Mouse (Mus musculus): ENCODE results near the gene Kpna3. TPM values are rescaled to one million over a fixed set of nuclear protein-coding genes. Genes with fewer than 3 reads are reported as not detected.

Gene Kpna3
- 91.6 and 98.9 TPM in 2 replicates for polyA plus RNA-seq (2014; fragmentation: Nextera tagmentation; extraction: Ambion mirVana)

GRCm38 (mm10) chr14:61439661-61440559, at the start of gene Kpna3:
Gene Kpna3, minus strand, starts transcription at chr14:61439874.
- ATAC-seq (peak; percentile 96), DNase-seq (ENCODE audit: low spot score) (peak; percentile 99)
- H3K9ac ChIP-seq (ENCODE audit: low read length), result peak within 1 kb of the TSS; percentile 91
- H3K27ac ChIP-seq (ENCODE audit: low read depth, low read length), result peak within 1 kb of the TSS; percentile 98
- peak within 1 kb of the TSS; percentile 92 for H3K4me3 ChIP-seq (ENCODE audit: low read depth, low read length)
- 1% methylated on average over 63 of the region's 85 CpGs for WGBS
- peak within 1 kb of the TSS; percentile 75 for H3K4me2 ChIP-seq (ENCODE audit: low read length)
- peaks cover 16% of the 10 kb centered on the region for H3K4me1 ChIP-seq (ENCODE audit: control insufficient read depth, insufficient read depth, low read length)
- no peaks in the 10 kb centered on the region for H3K9me3 ChIP-seq (replicated peaks; ENCODE audit: control insufficient read depth, low read length)
- H3K27me3 ChIP-seq (replicated peaks; ENCODE audit: control insufficient read depth, insufficient read depth, low read length), result no peaks in the 10 kb centered on the region
- H3K36me3 ChIP-seq (ENCODE audit: control insufficient read depth, insufficient read depth, low read length), result no peaks in the 10 kb centered on the region

- no peak overlapping the region for H3K4me3 ChIP-seq (ENCODE audit: low read depth, low read length)
- no peaks in the 10 kb centered on the region for H3K9me3 ChIP-seq (replicated peaks; ENCODE audit: control insufficient read depth, low read length)
- no peak overlapping the region for H3K4me2 ChIP-seq (ENCODE audit: low read length)
- WGBS, result 77% methylated on average over 2 of the region's 2 CpGs
- no peaks in the 10 kb centered on the region for H3K27me3 ChIP-seq (replicated peaks; ENCODE audit: control insufficient read depth, insufficient read depth, low read length)
- H3K9ac ChIP-seq (ENCODE audit: low read length), result no peak overlapping the region
- ATAC-seq, result no peak
- H3K27ac ChIP-seq (ENCODE audit: low read depth, low read length), result no peak overlapping the region
- no peak for DNase-seq (ENCODE audit: low spot score)
- no peaks in the 10 kb centered on the region for H3K4me1 ChIP-seq (ENCODE audit: control insufficient read depth, insufficient read depth, low read length)
- H3K36me3 ChIP-seq (ENCODE audit: control insufficient read depth, insufficient read depth, low read length), result no peaks in the 10 kb centered on the region
Measured at GRCm38 (mm10) chr14:61460365-61460764, 20.7 kb upstream of the Kpna3 start.

GRCm38 (mm10) chr14:61457468-61457867, 17.8 kb upstream of the Kpna3 start:
- DNase-seq (ENCODE audit: low spot score), result no peak
- Histone ChIP-seq H3K36me3 (ENCODE audit: control insufficient read depth, insufficient read depth, low read length) (no peaks in the 10 kb centered on the region), H3K4me2 (ENCODE audit: low read length) (no peak overlapping the region), H3K4me1 (ENCODE audit: control insufficient read depth, insufficient read depth, low read length) (no peaks in the 10 kb centered on the region), H3K27me3 (replicated peaks; ENCODE audit: control insufficient read depth, insufficient read depth, low read length) (no peaks in the 10 kb centered on the region), H3K27ac (ENCODE audit: low read depth, low read length) (no peak overlapping the region), H3K4me3 (ENCODE audit: low read depth, low read length) (no peak overlapping the region), H3K9ac (ENCODE audit: low read length) (no peak overlapping the region), H3K9me3 (replicated peaks; ENCODE audit: control insufficient read depth, low read length) (no peaks in the 10 kb centered on the region)
- WGBS, result 66% methylated on average over 6 of the region's 6 CpGs
- no peak for ATAC-seq

GRCm38 (mm10) chr14:61455571-61455970, 15.9 kb upstream of the Kpna3 start:
- no peak for DNase-seq (ENCODE audit: low spot score)
- 63% methylated on average over 3 of the region's 3 CpGs for WGBS

GRCm38 (mm10) chr14:61453032-61453431, 13.4 kb upstream of the Kpna3 start:
- DNase-seq (ENCODE audit: low spot score), result no peak
- Histone ChIP-seq H3K4me3 (ENCODE audit: low read depth, low read length) (no peak overlapping the region), H3K9ac (ENCODE audit: low read length) (no peak overlapping the region), H3K9me3 (replicated peaks; ENCODE audit: control insufficient read depth, low read length) (no peaks in the 10 kb centered on the region), H3K36me3 (ENCODE audit: control insufficient read depth, insufficient read depth, low read length) (no peaks in the 10 kb centered on the region), H3K27ac (ENCODE audit: low read depth, low read length) (no peak overlapping the region), H3K27me3 (replicated peaks; ENCODE audit: control insufficient read depth, insufficient read depth, low read length) (no peaks in the 10 kb centered on the region), H3K4me2 (ENCODE audit: low read length) (no peak overlapping the region), H3K4me1 (ENCODE audit: control insufficient read depth, insufficient read depth, low read length) (no peaks in the 10 kb centered on the region)
- no peak for ATAC-seq
- WGBS, result 86% methylated on average over 4 of the region's 4 CpGs

More at GRCm38 (mm10) chr14:61455571-61455970, 15.9 kb upstream of the Kpna3 start:
- no peaks in the 10 kb centered on the region for H3K27me3 ChIP-seq (replicated peaks; ENCODE audit: control insufficient read depth, insufficient read depth, low read length)
- no peak overlapping the region for H3K4me3 ChIP-seq (ENCODE audit: low read depth, low read length)
- ATAC-seq, result no peak
- no peaks in the 10 kb centered on the region for H3K9me3 ChIP-seq (replicated peaks; ENCODE audit: control insufficient read depth, low read length)
- no peaks in the 10 kb centered on the region for H3K4me1 ChIP-seq (ENCODE audit: control insufficient read depth, insufficient read depth, low read length)
- no peak overlapping the region for H3K4me2 ChIP-seq (ENCODE audit: low read length)
- no peaks in the 10 kb centered on the region for H3K36me3 ChIP-seq (ENCODE audit: control insufficient read depth, insufficient read depth, low read length)
- H3K9ac ChIP-seq (ENCODE audit: low read length), result no peak overlapping the region
- H3K27ac ChIP-seq (ENCODE audit: low read depth, low read length), result no peak overlapping the region

GRCm38 (mm10) chr14:61452481-61452880, 12.8 kb upstream of the Kpna3 start:
- Histone ChIP-seq H3K4me1 (ENCODE audit: control insufficient read depth, insufficient read depth, low read length) (no peaks in the 10 kb centered on the region), H3K36me3 (ENCODE audit: control insufficient read depth, insufficient read depth, low read length) (no peaks in the 10 kb centered on the region), H3K4me3 (ENCODE audit: low read depth, low read length) (no peak overlapping the region), H3K27me3 (replicated peaks; ENCODE audit: control insufficient read depth, insufficient read depth, low read length) (no peaks in the 10 kb centered on the region), H3K4me2 (ENCODE audit: low read length) (no peak overlapping the region), H3K27ac (ENCODE audit: low read depth, low read length) (no peak overlapping the region), H3K9ac (ENCODE audit: low read length) (no peak overlapping the region), H3K9me3 (replicated peaks; ENCODE audit: control insufficient read depth, low read length) (no peaks in the 10 kb centered on the region)
- ATAC-seq, result no peak
- WGBS, result 73% methylated on average over 6 of the region's 6 CpGs
- DNase-seq (ENCODE audit: low spot score), result no peak

- Histone ChIP-seq H3K9me3 (replicated peaks; ENCODE audit: control insufficient read depth, low read length) (no peaks in the 10 kb centered on the region), H3K4me1 (ENCODE audit: control insufficient read depth, insufficient read depth, low read length) (no peaks in the 10 kb centered on the region), H3K27ac (ENCODE audit: low read depth, low read length) (no peak overlapping the region), H3K9ac (ENCODE audit: low read length) (no peak overlapping the region), H3K27me3 (replicated peaks; ENCODE audit: control insufficient read depth, insufficient read depth, low read length) (no peaks in the 10 kb centered on the region), H3K4me2 (ENCODE audit: low read length) (no peak overlapping the region), H3K36me3 (ENCODE audit: control insufficient read depth, insufficient read depth, low read length) (no peaks in the 10 kb centered on the region), H3K4me3 (ENCODE audit: low read depth, low read length) (no peak overlapping the region)
- ATAC-seq (no peak), DNase-seq (ENCODE audit: low spot score) (no peak)
- 88% methylated on average over 6 of the region's 6 CpGs for WGBS
Measured at GRCm38 (mm10) chr14:61447775-61448174, 8.1 kb upstream of the Kpna3 start.

- ATAC-seq (peak; percentile 73), DNase-seq (ENCODE audit: low spot score) (peak; percentile 62)
- Histone ChIP-seq H3K9ac (ENCODE audit: low read length) (peak overlapping the region; percentile 91), H3K36me3 (ENCODE audit: control insufficient read depth, insufficient read depth, low read length) (no peaks in the 10 kb centered on the region), H3K9me3 (replicated peaks; ENCODE audit: control insufficient read depth, low read length) (no peaks in the 10 kb centered on the region), H3K4me3 (ENCODE audit: low read depth, low read length) (peak overlapping the region; percentile 92), H3K27ac (ENCODE audit: low read depth, low read length) (peak overlapping the region; percentile 98), H3K4me2 (ENCODE audit: low read length) (peak overlapping the region; percentile 75), H3K4me1 (ENCODE audit: control insufficient read depth, insufficient read depth, low read length) (peaks cover 16% of the 10 kb centered on the region), H3K27me3 (replicated peaks; ENCODE audit: control insufficient read depth, insufficient read depth, low read length) (no peaks in the 10 kb centered on the region)
- WGBS, result under 1% methylated on average over 16 of the region's 62 CpGs
Measured at GRCm38 (mm10) chr14:61439141-61439660, 473 bp downstream of the Kpna3 start.
